Mouse (Mus musculus) spleen, adult 18-20 months (tissue): ENCODE results near the gene Diablo.

Source experiments
- DNase-seq, 2 experiments: peaks; one replicate each; pipeline ENCODE4 v3.0.0; 2022; ENCODE audit warnings: mixed read lengths in 2 of 2

The Diablo gene

GRCm38 (mm10) chr5:123499717-123500116, 24.3 kb downstream of the Diablo start:
- DNase-seq, result peak in 1 of 2 experiments; percentile 43

- DNase-seq, result no peak
These were observed 34.0 kb downstream of the Diablo start for GRCm38 (mm10) chr5:123489935-123490334.

- no peak for DNase-seq
These were observed 34.7 kb downstream of the Diablo start, which contains the start of the genes Lrrc43 and Il31 for GRCm38 (mm10) chr5:123489112-123489785. Lrrc43 (plus strand) TSS chr5:123489305. Il31 (minus strand) TSS chr5:123489489.

- no peak for DNase-seq
These were observed 36.1 kb downstream of the Diablo start for GRCm38 (mm10) chr5:123487659-123488395.

- no peak for DNase-seq
These were observed 50.2 kb downstream of the Diablo start for GRCm38 (mm10) chr5:123473817-123474216.

- DNase-seq, result no peak
These were observed 53.1 kb downstream of the Diablo start for GRCm38 (mm10) chr5:123470784-123471400.

GRCm38 (mm10) chr5:123464638-123465037, 59.3 kb downstream of the Diablo start:
- DNase-seq, result no peak

- DNase-seq, result no peak
These were observed 62.6 kb downstream of the Diablo start for GRCm38 (mm10) chr5:123461420-123461819.
